Mouse (Mus musculus) cerebellum, adult 2 months (tissue): ENCODE measurements around the gene Dnah7a.
"Not testable (repeated sequence)": the region's sequence is repeated elsewhere in the genome, so short reads cannot be mapped to it uniquely, and the experiment has no call there.

Experiments
- CTCF ChIP-seq: fragments of 200-500 bp; IDR thresholded peaks from 2 replicates; pipeline ENCODE4 v1.5.1; 2011; ENCODE audit warnings: low read depth, mild to moderate bottlenecking, control low read depth, low read length, moderate library complexity, borderline replicate concordance; ENCODE audit not compliant: insufficient read depth
- POLR2A ChIP-seq: fragments of 200-500 bp; IDR thresholded peaks from 2 replicates; pipeline ENCODE4 v1.6.1; 2011; ENCODE audit warnings: low read length, control low read depth, borderline replicate concordance; ENCODE audit not compliant: insufficient read depth

DNA sequence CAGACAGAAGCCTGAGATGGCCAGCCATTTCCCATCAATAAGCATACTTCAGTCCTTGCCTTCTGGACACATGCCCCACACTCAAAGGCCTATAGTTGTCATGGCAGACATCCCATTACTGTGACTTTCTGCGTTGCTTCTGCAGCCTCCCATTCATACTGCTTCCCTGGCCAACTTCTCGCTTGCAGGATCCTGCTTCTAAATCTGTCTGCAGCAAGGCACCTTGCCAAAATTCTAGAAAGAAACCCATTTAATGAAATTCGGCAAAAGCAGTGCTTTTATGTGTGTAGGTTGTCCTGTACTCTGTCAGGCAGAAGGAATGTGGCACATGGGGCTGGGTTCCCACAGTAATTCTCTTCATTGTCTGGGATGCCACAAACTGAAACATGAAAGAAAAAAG, 6.8 kb upstream of the Dnah7a start:
- TF ChIP-seq CTCF, POLR2A: not testable (repeated sequence)
